Mouse (Mus musculus) cerebral cortex, adult 2 months (tissue): Measurements from ENCODE around the gene Tesk2.

Experiments used
- WGBS: fragments of 180-500 bp; shearing (Covaris S2); methylation state at CpG from one replicate; pipeline ENCODE4 v1.1.7; 2018; 5-methylcytosine and 5-hydroxymethylcytosine counted together

Gene Tesk2

DNA sequence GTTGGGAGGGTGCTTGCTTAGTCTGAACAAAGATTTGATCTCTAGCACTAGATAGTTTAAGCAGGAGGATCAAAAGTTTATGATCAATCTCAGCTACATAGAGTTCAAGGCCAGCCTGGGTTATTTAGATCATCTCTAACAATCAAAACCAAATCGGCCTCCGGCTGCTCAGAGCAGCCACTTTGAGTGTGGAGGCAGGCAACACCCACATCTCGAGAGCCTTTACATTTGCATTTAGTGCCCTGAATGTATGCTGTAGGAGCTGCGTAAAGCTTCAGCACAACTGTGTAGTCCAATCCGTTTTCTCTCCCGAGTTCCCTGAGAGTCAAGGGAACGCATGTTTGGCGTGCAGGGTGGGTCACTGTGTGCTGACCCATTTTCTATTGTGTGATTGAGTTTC is 71.7 kb downstream of the Tesk2 start:
- 63% methylated on average over 8 of the region's 8 CpGs for WGBS

DNA sequence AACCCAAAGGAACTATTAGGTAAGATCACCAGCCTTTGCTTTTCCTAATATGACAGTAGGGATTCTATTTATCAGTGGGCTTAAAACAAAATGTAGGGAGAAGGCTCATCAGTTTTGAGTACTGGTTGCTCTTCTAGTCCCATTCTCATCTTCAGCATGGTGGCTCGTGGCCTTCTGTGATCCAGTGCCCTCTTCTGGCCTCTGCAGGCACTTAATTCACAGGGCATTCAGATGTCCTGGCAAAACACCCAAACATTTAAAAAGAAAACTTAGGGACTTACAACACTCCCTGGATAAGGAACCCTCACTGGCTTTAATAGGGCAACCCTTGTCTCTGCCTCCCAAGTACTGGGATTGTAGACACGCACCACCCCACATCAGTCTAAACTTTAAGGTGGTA is 73.5 kb downstream of the Tesk2 start:
- WGBS: 75% methylated on average over 2 of the region's 2 CpGs

DNA sequence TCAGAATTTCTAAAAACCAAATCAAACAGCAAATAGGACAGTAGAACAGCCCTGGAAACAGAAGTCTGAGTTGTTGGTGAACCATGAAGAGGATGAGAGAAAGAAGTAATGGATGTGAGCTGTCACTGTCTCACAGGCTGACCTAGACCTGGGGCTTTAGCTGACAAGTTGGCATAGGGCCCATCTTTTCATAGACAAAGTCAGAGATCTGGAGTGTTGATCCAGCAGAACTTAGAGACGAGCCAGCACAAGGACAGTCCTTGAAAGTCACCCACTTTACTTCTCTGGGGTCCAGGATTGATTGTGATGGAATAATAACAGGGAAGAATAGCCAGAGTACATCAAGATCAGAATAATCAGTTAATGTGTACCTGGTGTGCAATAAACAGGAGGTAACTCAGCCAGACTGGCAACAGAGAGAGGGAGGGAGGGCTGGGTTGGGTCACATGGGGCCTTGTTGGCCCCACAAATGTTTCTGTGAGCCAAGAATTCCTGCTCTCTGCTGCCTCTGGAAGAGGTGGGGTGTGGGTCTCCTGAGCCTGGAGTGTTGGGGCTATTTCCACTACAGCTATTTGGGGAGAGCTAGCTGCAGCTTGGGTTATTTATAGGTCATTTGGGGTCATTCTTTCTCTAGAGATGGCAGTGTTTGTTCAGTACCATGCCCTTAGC is 75.8 kb downstream of the Tesk2 start:
- 46% methylated on average over 1 of the region's 1 CpGs for WGBS

DNA sequence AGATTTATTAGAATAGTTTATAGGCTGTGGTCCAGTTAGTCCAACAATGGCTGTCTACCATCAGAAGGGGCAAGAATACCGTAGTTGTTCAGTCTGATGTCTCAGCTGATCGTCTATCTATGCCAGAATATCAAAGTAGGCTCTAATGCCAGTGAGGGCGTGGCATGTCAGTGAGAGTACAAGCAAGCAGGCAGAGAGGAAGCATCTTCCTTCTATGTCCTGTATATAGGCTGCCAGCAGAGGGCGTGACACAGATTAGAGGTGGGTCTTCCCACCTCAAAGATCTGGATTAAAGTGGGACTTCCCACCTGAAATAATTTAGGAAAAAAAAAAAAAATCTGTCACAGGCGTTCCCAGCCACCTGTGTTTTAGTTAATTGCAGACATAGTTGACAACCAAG is 79.2 kb downstream of the Tesk2 start:
- 43% methylated on average over 5 of the region's 5 CpGs for WGBS

DNA sequence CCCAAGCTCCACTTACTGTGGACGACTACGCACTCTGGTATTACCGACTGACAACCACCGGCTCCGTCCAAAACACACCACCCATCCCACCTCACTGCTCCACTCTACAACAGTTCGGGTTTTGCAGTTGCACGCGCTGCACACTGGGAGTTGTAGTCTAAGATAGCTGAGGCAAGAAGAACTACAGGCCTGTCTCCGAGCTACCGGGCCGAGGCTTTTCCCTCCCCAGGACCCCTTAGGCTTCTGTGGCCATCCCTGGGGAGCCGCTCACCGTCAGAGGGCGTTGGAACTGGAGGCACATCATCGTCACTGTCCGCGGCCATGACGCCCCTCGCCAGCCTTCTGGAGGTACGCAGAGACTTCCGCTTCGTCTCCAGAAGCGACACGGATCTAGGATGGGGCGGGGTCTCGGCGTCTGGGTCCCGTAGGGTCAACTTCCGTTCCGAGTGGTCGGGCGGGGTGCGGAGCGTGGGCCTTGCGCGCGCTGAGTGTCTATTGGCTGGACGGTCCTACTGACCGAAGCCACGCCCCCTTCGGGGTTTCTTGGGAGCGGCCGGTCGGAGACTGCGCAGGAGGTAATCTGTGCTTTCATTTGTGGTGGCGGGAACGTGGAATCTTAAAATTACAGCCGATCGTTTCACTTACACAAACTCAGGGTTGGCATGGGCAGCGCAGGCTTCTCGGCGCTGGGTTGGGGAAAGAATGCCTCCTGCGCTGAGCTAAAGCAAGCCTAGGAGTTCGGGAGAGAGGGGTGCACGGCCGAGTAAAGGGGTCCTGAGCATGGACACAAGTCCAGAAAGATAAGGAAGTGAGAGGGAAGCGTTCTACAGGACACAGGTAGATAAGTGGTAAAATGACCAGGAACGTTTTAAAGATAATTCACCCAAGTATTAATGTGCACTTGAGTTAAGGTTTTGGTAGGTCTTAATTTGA is 86.7 kb downstream of the Tesk2 start, which contains the start of the genes Toe1 and Mutyh:
TSS of gene Toe1 (minus strand) at position 444 of the 933 bp plus-strand sequence.
TSS of gene Mutyh (plus strand) at position 527 of the 933 bp plus-strand sequence.
- WGBS: under 1% methylated on average over 58 of the region's 58 CpGs

DNA sequence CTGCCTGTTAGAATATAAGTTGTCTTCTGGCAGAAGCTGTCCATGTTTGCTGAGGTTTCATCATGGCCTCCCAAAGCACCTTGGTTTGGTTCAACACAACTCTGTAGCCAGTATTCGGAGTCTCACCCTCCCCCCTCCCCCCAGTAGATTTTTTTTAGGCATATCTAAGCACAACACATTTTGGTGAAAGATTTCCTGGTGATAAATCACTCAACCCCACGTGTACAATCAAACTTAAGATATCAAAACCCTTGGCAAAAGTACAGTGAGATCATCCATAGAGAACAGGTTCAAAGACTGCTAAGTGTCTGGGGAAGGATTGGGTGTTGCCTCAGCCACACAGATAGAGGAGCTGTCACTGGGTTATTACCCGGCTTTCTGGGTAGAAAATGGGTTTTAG is 90.3 kb downstream of the Tesk2 start:
- 86% methylated on average over 3 of the region's 3 CpGs for WGBS

DNA sequence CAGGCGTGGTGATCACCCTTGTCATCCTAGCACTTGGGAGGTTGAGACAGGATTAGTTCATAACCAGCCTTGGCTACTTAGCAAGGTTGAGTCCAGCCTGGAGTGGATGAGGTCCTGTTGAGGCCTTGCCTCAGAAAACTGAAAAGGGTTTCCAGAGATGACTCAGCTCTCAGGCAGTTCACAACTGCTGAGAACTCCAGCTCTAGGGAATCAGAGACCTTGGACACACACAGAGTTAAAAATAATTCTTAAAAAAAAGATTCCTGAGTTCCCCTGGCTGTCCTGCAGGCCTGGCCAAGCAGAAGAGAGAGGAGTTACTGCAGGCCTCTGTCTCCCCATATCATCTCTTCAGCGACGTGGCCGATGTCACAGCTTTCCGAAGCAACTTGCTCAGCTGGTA is 94.5 kb downstream of the Tesk2 start:
- WGBS: 94% methylated on average over 5 of the region's 5 CpGs

DNA sequence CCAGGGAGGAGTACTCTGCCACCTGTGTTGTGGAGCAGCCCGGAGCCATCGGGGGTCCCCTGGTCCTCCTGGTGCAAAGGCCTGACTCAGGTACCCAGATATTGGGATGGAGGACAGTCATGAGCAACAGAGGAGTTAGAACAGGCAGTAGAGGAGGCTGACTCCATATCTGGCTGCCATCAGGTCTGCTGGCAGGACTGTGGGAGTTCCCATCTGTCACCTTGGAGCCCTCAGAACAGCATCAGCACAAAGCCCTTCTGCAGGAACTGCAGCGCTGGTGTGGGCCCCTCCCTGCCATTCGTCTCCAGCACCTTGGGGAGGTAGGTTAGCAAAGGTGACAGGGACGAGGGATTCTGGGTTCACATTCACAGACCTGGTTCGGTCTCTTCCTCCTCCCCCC is 96.7 kb downstream of the Tesk2 start:
- WGBS: 78% methylated on average over 6 of the region's 6 CpGs

DNA sequence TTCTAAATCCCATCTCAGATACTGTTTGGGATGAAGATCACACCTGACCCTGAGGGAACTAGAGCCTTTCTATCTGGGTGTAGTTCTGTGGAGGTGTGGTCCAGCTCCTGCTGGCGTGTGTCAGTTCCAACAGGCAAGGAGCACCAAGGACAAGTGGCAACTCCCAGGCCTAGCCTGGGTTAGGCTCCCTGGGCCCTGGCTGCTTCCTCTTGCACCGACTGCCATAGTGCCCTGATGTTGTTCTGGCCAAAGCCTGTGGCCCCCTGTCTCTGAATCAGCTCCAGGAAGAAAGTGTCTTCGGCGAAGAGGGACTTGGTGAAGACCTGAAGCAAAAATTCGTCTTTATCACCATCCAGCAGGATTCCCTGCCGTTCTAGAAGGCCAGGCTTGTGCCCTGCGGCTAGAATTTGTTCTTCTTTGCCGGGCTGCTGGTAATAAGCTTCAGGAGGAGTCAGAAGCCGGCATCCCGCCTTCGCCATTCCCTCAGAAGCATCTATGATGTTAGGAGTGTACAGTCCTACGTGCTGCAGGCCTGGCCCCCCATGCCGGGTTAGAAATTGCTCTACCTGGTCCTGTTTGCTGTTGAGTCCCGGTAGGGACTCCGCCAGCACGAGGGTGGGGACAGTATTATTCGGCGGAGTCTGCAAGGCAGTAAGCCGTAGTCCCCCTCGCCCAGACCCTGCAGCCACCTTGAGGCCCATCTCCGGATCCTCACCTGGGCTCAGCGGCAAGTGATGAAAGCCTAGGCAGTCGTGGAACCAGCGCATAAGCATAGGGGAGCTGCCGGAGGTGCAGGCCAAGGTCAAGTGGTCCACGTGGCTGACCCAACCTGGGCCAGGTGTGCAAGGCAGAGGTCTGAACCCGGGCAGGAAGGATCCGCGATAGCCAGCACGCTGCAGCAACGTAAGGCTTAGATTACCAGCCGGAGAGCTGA is 99.5 kb downstream of the Tesk2 start:
- 51% methylated on average over 32 of the region's 32 CpGs for WGBS

DNA sequence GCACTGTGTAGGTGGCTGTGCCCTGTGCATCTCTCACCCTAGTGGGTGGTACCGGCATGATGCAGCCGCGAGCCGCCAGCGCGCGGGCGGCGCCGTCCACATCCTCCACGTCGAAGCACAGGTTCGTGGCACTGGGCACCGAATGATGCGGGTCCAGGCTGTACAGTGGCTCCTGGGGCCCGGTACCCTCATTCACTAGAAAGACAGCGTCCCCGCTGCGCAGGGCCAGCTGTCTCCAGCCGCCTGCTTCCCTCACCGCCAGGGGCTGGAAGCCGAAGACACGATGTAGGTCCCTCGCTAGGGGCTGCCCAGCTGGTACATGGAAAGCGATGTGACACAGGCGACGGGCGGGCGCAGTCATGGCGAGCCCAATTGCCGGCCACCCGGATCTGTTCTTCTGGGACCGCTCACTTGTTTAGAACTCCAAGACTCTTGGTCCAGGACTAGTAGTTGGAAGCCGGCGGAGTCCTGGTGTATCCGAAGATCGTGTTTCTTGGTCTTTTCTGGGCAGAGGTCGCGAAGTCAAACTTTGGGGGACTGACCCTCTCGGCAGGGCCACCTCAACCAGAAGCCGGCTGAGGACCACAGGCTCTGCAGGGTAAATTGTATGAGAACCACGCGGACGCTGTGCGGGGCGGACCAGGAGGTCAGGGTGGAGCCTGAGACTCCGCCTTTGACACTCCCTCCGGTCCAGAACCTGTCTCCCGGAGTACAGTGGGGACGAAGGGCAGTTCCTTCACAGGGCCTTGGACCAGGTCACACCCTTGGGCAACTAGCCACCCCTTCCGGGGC is 100.3 kb downstream of the Tesk2 start:
- 1% methylated on average over 51 of the region's 51 CpGs for WGBS

DNA sequence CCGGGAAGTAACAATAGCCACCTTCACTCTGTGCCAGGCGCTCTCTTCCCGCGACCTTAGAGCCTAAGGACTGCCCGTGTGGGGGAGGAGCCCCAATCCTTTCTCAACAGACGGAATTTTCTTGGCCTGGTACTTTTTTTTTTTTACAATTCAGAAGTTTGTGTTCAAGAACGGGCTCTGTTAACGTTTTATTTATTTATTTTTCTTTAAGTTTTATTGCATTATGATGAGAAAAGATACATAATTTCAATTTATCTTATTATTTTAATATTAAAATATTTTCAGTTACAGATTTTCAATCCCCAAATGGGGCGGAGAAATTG is 100.9 kb downstream of the Tesk2 start, which contains the start of gene Hpdl:
TSS of gene Hpdl (minus strand) at position 14 of the 323 bp plus-strand sequence.
- 24% methylated on average over 9 of the region's 9 CpGs for WGBS

DNA sequence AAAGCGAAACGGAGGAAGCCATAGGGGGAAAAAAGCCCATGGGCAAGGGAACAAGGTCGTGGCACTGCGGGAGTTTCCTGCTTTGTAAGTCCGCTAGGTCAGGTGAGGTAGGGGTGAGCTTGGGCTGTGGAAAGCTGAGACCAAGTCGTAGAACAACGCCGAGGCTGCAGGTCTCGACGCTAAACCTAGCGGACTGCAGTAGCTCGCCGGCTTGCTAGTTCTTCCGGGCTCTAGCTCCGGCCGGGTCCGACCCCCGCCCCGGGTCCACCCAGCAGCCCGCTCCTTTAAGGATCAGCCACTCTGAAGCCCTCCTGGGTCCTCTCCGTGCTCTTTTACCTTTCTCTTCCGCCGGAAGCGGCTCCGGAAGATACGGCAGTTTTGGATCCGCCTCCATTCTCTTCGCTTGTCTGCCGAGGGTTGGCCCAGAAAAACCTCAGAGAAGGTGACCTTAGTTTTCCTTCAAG is 103.8 kb downstream of the Tesk2 start:
- under 1% methylated on average over 29 of the region's 29 CpGs for WGBS

DNA sequence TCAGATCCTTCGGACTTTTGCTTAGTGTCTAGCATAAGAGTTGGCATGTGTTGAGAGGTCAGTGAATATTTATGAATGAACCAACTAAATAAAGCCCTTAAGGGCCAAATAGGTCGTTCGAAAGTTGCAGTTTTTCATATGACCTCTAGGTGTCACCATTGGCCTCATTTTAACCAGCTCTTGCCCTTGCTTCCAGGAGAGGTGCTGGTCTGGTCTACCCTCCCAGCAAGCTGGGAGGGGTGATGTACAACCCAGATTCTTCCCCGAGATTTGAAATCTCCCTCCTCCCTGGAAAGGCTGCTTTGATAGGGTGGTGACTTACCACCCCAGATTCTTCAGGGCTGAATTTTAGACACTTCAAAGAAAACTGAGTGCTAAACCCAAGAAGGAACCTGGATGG is 107.1 kb downstream of the Tesk2 start:
- WGBS: 3% methylated on average over 4 of the region's 4 CpGs

DNA sequence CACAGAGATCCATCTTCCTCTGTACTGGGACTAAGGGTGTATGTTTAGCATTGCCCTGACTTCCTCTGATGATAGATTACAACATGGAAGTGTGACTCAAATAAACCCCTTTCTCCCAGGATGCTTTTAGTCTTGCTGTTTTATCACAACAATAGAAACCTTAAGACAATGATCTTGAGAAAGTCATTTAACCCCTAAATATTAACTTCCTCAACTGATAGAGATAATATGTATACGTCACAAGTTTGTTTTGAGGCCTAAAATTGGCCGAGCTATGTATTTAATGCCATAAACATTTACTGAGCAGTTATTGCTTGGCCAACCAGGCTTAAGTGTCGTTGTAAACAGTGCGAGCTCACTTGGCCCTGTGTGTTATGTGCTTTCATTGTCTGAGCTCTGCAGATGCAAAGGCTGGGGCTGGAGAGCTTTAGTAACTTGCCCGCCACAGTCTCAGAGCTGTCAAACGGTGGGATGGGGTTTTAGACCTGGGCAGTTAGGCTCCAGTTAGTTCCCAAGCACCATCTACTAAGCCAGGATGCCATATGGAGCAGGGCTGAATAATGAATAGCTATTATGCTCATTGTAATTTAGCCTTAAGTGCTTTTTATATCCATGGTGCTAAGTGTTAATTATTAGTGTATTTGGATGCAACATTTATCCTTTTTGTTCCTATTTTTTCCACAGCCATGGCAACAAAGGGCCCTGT is 108.8 kb downstream of the Tesk2 start:
- whole genome bisulfite sequencing: 71% methylated on average over 6 of the region's 6 CpGs

DNA sequence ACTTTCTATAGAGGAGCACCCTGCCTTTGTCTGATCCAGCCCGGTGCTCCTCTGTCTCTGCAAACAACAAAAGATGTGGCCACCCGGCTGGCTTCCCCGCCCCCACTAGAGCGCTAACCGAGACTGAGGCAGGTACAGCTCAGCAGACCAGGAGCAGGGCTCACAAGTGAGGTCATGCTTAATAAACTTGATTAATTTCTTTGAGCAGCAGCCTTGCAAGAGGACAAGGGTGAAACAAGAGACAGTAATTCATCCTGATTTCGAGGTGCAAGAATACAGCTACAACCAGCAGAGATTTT is 109.3 kb downstream of the Tesk2 start:
- 46% methylated on average over 6 of the region's 6 CpGs for WGBS

DNA sequence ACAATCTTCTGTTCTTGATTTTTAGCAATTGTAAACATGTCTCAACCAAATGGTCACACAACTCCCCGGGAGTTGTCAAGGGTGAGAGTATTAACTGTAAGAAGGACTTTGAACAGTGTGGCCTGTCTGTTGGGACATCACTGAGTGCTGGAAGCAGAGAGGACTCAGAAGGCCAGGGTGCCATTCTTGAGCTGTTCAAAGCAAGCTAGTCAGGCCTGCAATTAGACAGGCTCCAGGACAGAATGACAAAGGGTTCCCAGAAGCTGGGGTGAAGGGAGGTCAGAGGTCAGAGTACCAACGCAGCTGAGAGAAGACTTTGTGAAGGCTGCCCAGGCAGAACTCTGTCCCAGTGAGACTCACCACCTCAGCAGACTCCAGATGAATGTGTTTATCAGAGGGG is 118.3 kb downstream of the Tesk2 start:
- 40% methylated on average over 2 of the region's 2 CpGs for WGBS

DNA sequence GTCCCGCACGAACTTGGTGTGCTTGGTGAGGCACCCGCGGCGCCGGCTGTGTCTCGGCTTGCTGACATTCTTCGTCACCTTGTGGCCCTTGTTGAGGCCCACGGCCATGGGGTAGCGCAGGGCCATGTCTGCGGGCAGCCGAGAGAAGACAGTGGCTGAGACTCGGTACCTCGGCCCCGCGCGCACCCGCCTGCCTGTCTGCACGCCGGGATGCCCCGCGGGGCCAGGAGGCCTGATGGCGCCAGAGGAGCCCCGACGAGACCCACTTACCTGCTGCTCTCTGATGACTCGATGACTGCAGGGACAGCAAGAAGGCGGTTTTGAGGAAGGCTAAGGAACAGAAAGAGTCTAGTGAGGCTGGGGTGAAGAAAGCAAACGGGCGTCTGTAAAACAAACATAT is 119.3 kb downstream of the Tesk2 start:
- 41% methylated on average over 23 of the region's 29 CpGs for WGBS

DNA sequence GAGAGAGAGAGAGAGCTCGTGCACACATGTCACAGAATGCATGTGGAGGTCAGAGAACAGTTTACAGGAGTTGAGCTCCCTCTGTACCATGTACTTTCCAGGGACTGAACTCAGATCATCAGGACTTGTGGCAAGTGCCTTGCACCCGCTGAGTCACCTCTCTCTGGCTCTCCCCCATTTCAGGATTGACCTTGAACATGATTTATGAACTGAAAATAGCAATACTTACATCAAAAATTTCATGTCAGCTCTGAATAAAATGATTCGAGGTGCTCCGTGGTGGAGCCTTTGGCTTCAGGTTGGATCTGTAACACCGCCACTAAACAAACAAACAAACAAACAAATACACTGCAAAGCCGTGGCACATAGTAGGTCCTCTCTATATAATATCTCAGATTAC is 120.1 kb downstream of the Tesk2 start:
- 86% methylated on average over 6 of the region's 6 CpGs for WGBS

DNA sequence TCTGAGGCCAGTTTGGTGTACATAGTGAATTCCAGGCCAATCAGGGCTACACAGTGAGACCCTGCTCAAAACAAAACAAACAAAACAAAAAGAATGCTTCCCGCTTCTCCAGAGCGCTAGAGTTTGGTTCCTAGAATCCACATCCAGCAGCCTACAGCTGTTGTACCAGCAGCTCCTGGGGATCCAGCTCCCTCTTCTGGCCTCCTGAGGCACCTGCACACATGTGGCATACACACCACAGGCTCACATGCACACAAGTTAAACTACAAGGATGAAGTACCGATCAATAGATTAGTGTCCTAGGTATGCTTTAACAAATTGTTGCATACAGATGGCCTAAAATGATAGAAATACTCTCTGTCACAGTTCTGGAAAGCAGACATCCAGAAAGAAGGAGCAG is 123.6 kb downstream of the Tesk2 start:
- 92% methylated on average over 3 of the region's 3 CpGs for WGBS

DNA sequence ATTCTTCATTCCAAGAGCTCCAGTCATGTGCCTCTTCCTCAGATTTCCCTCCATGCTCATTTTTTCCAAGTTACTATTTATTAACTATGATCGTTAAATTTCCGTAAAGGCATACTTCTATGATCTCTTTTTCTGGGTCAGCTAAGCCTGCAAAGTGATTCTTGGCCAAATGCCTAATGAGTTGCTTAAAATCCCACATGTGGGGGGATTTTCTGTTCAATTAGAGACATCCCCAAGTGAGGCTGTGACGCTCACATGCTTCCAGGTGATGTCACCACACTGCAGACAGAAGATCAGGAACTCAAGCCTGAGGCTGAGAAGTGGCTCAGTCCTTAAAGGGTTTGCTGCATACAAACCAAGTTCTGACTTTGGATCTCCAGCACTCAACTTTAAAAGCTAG is 129.2 kb downstream of the Tesk2 start:
- 62% methylated on average over 3 of the region's 3 CpGs for WGBS

DNA sequence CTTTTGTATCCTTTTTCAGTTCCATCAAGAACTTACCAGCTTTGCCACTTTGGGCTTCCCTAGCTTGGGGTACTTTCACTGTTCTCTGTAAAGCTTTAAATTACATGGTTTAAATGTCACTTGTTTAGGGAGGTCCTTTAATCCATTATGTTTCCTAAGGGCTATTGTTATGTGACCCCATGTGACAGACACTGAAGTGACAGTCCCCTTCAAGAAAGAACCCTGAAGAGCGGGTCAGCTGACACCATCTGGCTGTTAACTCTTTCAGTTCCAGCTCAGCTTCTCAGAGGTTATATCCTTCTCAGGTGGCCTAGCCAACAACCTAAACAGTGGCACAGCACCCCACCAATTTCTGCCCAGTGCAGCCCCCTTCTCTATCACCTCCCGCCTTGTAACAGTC is 133.5 kb downstream of the Tesk2 start:
- WGBS: 58% methylated on average over 2 of the region's 2 CpGs
